Mouse (Mus musculus) right cerebral cortex, postnatal 4 days (tissue): ENCODE measurements around the gene Olfr889.
"Not testable (repeated sequence)": the region's sequence is repeated elsewhere in the genome, so short reads cannot be mapped to it uniquely, and the experiment has no call there.

Source experiments
- DNase-seq: peaks from one replicate; pipeline ENCODE4 v3.0.0-alpha.2; 2022

Olfr889 gene

DNA sequence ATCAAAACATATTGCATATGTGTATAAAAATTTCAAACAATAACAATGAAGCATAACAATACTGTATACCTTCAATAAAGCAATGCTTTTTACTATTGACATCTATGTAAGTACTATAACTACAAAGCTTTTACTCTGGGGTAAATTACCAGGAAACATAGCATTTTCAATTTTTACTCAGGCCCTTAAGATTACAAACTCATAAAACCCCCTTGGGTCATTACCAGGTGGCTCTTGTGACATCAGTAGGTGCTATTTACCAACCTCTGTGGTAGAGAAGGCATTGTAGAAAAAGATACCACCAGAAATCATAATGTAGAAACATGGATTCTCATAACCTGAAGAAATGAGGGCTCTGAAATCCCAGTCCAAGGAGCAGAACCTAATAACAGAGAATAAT is at the start of gene Olfr889:
Gene Olfr889 (plus strand): TSS at position 301 of the 400 bp plus-strand sequence.
- DNase-seq: no peak

DNA sequence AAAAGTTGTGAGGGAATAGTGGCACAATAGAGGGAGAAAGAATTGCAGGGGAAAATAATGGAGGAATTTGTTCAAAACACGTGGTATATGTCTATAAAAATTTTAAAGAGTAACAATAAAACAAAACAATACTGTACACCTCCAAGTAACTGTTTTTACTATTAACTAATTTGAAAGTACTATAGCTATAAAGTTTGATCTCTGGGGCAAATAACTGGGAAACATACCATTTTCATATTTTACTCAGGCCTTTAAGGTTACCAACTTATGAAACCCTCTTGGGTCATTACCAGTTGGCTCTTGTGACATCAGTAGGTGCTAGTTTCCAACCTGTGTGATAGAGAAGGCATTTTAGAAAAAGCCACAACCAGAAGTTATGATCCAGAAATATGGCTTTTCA is 31.2 kb upstream of the Olfr889 start, which contains the start of gene Olfr887:
Gene Olfr887 (plus strand): TSS at position 301 of the 400 bp plus-strand sequence.
- no peak for DNase-seq

DNA sequence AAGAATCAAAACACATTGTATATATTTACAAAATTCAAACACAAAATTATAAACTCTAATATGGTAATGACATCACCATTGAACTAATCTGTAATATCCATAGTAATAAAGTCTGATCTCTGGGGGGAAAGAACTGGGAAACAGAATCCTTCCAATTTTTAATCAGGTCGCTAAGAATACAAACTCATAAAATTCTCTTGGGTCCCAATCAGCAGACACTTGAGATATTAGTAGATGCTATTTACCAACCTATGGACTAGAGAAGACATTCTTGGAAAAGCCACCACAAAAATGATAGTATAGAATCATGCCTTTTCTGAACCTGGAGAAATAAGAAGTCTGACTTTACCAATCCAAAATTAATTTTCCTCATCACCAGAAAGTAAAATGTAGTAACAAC is 7.2 kb upstream of the Olfr889 start, which contains the start of gene Olfr888:
Gene Olfr888 (plus strand): TSS at position 301 of the 400 bp plus-strand sequence.
- no peak for DNase-seq

DNA sequence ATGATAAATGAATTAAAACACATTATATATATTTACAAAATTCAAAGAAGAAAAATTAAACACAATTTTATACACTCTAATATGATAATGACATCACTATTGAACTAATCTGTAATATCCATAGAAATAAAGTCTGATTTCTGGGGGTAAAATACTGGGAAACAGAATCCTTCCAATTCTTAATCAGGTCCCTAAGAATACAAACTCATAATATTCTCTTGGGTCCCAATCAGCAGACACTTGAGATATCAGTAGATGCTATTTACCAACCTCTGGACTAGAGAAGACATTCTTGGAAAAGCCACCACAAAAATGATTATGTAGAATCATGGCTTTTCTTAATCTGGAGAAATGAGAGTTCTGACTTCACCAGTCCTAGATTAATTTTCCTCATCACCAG is 27.2 kb downstream of the Olfr889 start, which contains the start of gene Olfr890:
Gene Olfr890 (plus strand): TSS at position 301 of the 400 bp plus-strand sequence.
- DNase-seq: no peak

DNA sequence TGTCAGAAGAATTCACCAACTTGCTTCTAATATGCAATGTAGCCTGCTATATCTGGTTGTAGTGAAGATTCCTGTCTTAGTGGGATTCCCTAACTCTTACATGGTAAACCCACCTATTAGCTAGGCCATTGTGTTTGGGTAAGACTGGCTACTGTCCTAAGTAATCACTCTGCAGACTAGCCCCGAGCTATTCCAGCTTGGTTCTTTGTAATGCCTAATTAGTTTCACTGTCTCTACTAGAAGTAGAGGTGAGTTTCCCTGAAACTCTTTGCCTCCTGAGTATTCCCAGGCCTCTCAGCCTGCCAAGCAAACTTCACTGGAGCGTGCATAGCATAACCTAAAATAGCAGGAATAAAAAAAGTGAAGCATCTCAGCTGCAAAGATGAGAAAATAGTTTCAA is 53.3 kb downstream of the Olfr889 start:
- DNase-seq: not testable (repeated sequence)
